Mouse (Mus musculus) left cerebral cortex, adult 9 months (tissue): ENCODE results near the gene Olfr224.
A peak's percentile ranks its signal among the peaks of the same experiment; 100 is the strongest.
"Not testable (repeated sequence)": the region's sequence is repeated elsewhere in the genome, so short reads cannot be mapped to it uniquely, and the experiment has no call there.

Source experiments
- DNase-seq, 2 experiments: peaks; one replicate each; pipeline ENCODE4 v3.0.0; 2022; ENCODE audit warnings: low spot score in 2 of 2

Olfr224 gene

GRCm38 (mm10) chr11:58570405-58570804, at the start of gene Olfr224:
Olfr224 (minus strand) TSS chr11:58570553.
- no peak for DNase-seq

- DNase-seq: peak in 1 of 2 experiments; percentile 23
These were observed 48.4 kb upstream of the Olfr224 start for GRCm38 (mm10) chr11:58618793-58619192.

GRCm38 (mm10) chr11:58618369-58618768, 48.0 kb upstream of the Olfr224 start:
- DNase-seq: no peak

GRCm38 (mm10) chr11:58615975-58616374, 45.6 kb upstream of the Olfr224 start, which contains the start of gene 2210407C18Rik:
2210407C18Rik (minus strand) TSS chr11:58616075.
- no peak for DNase-seq

GRCm38 (mm10) chr11:58614526-58614925, 44.2 kb upstream of the Olfr224 start:
- no peak for DNase-seq

GRCm38 (mm10) chr11:58613359-58613758, 43.0 kb upstream of the Olfr224 start:
- DNase-seq: no peak

GRCm38 (mm10) chr11:58607030-58607429, 36.7 kb upstream of the Olfr224 start:
- DNase-seq: no peak

GRCm38 (mm10) chr11:58606177-58606919, 36.0 kb upstream of the Olfr224 start:
- DNase-seq: no peak

GRCm38 (mm10) chr11:58605228-58605627, 34.9 kb upstream of the Olfr224 start:
- DNase-seq: no peak

GRCm38 (mm10) chr11:58604688-58605087, 34.3 kb upstream of the Olfr224 start:
- no peak for DNase-seq

- DNase-seq: no peak
These were observed 32.6 kb upstream of the Olfr224 start for GRCm38 (mm10) chr11:58602800-58603560.

- no peak for DNase-seq
These were observed 31.7 kb upstream of the Olfr224 start for GRCm38 (mm10) chr11:58602062-58602461.

- DNase-seq: no peak
These were observed 27.5 kb upstream of the Olfr224 start for GRCm38 (mm10) chr11:58597837-58598236.

- DNase-seq: no peak
These were observed 24.5 kb upstream of the Olfr224 start, which contains the start of gene Olfr324 for GRCm38 (mm10) chr11:58594814-58595213. Olfr324 (plus strand) TSS chr11:58595114.

- DNase-seq: no peak
These were observed 18.4 kb upstream of the Olfr224 start for GRCm38 (mm10) chr11:58588620-58589250.

GRCm38 (mm10) chr11:58587898-58588348, 17.6 kb upstream of the Olfr224 start:
- DNase-seq: peak in 1 of 2 experiments; percentile 15

GRCm38 (mm10) chr11:58578636-58579035, 8.3 kb upstream of the Olfr224 start:
- DNase-seq: no peak

- DNase-seq: no peak
These were observed 7.1 kb upstream of the Olfr224 start, which contains the start of gene Olfr325 for GRCm38 (mm10) chr11:58577430-58577829. Olfr325 (plus strand) TSS chr11:58577730.

GRCm38 (mm10) chr11:58555536-58555935, 14.8 kb downstream of the Olfr224 start, which contains the start of gene Olfr328:
Olfr328 (minus strand) TSS chr11:58555636.
- DNase-seq: no peak

GRCm38 (mm10) chr11:58546322-58546721, 24.0 kb downstream of the Olfr224 start, which contains the start of gene Olfr329-ps:
Olfr329-ps (minus strand) TSS chr11:58546422.
- DNase-seq: no peak

- DNase-seq: not testable (repeated sequence)
These were observed 35.6 kb downstream of the Olfr224 start, which contains the start of gene Olfr330 for GRCm38 (mm10) chr11:58534736-58535135. Olfr330 (minus strand) TSS chr11:58534836.

- not testable (repeated sequence) for DNase-seq
These were observed 50.6 kb downstream of the Olfr224 start for GRCm38 (mm10) chr11:58519756-58520155.
